Mouse (Mus musculus) layer of hippocampus, adult 8-10 months (tissue): ENCODE results near the gene Slc19a2. TPM values are rescaled to one million over a fixed set of nuclear protein-coding genes. Genes with fewer than 3 reads are reported as not detected.

Experiments
- DNase-seq, 2 experiments: peaks; one replicate each; pipeline ENCODE4 v3.0.0; 2022; ENCODE audit warnings: low spot score in 2 of 2
- total RNA-seq, 4 experiments: library from RNA; stranded (reverse); gene quantifications; 2 replicates each; pipeline ENCODE4 v1.2.4; 2022

Gene Slc19a2
- total RNA-seq, 4 experiments from 2014 or later: 13.8 to 16.1 (median 14.2) TPM

- DNase-seq: no peak
Observed at GRCm38 (mm10) chr1:164251438-164251837, 2.6 kb downstream of the Slc19a2 start.

GRCm38 (mm10) chr1:164252551-164252950 lies 3.7 kb downstream of the Slc19a2 start:
- DNase-seq: no peak

- DNase-seq: no peak
Observed at GRCm38 (mm10) chr1:164254836-164255235, 6.0 kb downstream of the Slc19a2 start.

GRCm38 (mm10) chr1:164260171-164261028 lies 11.6 kb downstream of the Slc19a2 start:
- DNase-seq: no peak

GRCm38 (mm10) chr1:164261553-164261952 lies 12.7 kb downstream of the Slc19a2 start:
- peak; percentile 53 to 66 for DNase-seq

GRCm38 (mm10) chr1:164270941-164271340 lies 22.1 kb downstream of the Slc19a2 start:
- DNase-seq: no peak

- no peak for DNase-seq
Observed at GRCm38 (mm10) chr1:164273659-164274058, 24.8 kb downstream of the Slc19a2 start.

GRCm38 (mm10) chr1:164275455-164275954 lies 26.7 kb downstream of the Slc19a2 start, which contains the start of gene Ccdc181:
TSS of gene Ccdc181 (plus strand) at chr1:164275585.
- peak; percentile 93 to 95 for DNase-seq

GRCm38 (mm10) chr1:164276552-164276951 lies 27.7 kb downstream of the Slc19a2 start:
- DNase-seq: no peak

- DNase-seq: no peak
Observed at GRCm38 (mm10) chr1:164279332-164279731, 30.5 kb downstream of the Slc19a2 start.

GRCm38 (mm10) chr1:164284007-164284406 lies 35.2 kb downstream of the Slc19a2 start:
- DNase-seq: no peak

- no peak for DNase-seq
Observed at GRCm38 (mm10) chr1:164287406-164287805, 38.6 kb downstream of the Slc19a2 start.

- no peak for DNase-seq
Observed at GRCm38 (mm10) chr1:164292040-164292439, 43.2 kb downstream of the Slc19a2 start.

GRCm38 (mm10) chr1:164294071-164294470 lies 45.2 kb downstream of the Slc19a2 start:
- no peak for DNase-seq

- no peak for DNase-seq
Observed at GRCm38 (mm10) chr1:164296473-164296872, 47.6 kb downstream of the Slc19a2 start.

GRCm38 (mm10) chr1:164301949-164302348 lies 53.1 kb downstream of the Slc19a2 start:
- no peak for DNase-seq

GRCm38 (mm10) chr1:164303821-164304220 lies 55.0 kb downstream of the Slc19a2 start, which contains the start of gene Nme7:
TSS of gene Nme7 (plus strand) at chr1:164304121.
- no peak for DNase-seq

GRCm38 (mm10) chr1:164307124-164307751 lies 58.4 kb downstream of the Slc19a2 start, which contains the start of gene Blzf1:
TSS of gene Blzf1 (minus strand) at chr1:164307489.
- peak; percentile 96 to 97 for DNase-seq

GRCm38 (mm10) chr1:164307922-164308321 lies 59.1 kb downstream of the Slc19a2 start:
- DNase-seq: no peak

- DNase-seq: no peak
Observed at GRCm38 (mm10) chr1:164314085-164314484, 65.2 kb downstream of the Slc19a2 start.
